Mouse (Mus musculus): ENCODE measurements around the gene Gm13030. TPM values are rescaled to one million over a fixed set of nuclear protein-coding genes. Genes with fewer than 3 reads are reported as not detected.

The Gm13030 gene
- polyA plus RNA-seq, 1 experiment from 2014 or later, result not detected

DNA sequence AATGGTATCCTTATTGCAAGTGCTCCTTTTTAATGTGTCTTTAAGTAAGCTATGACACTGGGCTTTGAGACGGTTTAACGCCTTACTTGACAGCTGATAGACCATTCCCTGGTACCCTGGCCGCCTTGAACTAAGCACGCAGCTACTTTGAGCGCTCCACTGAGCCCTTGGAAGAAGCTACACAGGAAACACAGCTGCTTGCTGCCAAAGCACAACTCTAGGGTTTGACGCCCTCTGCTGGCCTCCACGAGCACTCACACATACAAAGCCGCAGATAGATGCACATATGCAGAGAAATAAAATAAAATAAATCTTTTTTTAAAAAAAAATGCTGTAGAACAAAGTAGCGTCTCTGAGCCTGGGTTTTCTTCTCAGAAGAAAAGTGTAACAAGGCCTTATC, 14.5 kb downstream of the Gm13030 start:
- peak; percentile 82 for DNase-seq (ENCODE audit: low spot score)
- Histone ChIP-seq H3K27ac (ENCODE audit: low read depth, low read length) (no peak overlapping the region), H3K9ac (ENCODE audit: low read length) (peak overlapping the region; percentile 43; the same call in 1 of the 2 replicates), H3K36me3 (ENCODE audit: control insufficient read depth, insufficient read depth, low read length) (no peaks in the 10 kb centered on the region), H3K4me2 (ENCODE audit: low read depth, low read length, severe bottlenecking) (peak overlapping the region; percentile 54), H3K27me3 (ENCODE audit: control insufficient read depth, insufficient read depth, low read length) (no peaks in the 10 kb centered on the region), H3K4me3 (ENCODE audit: low read depth, low read length) (peak overlapping the region; percentile 31), H3K4me1 (replicated peaks; ENCODE audit: control insufficient read depth, insufficient read depth, low read length) (no peaks in the 10 kb centered on the region), H3K9me3 (ENCODE audit: control insufficient read depth, low read length) (no peaks in the 10 kb centered on the region)
- 13% methylated on average over 9 of the region's 9 CpGs for WGBS
- ATAC-seq (replicated peaks; ENCODE audit: low FRiP score), result no peak

DNA sequence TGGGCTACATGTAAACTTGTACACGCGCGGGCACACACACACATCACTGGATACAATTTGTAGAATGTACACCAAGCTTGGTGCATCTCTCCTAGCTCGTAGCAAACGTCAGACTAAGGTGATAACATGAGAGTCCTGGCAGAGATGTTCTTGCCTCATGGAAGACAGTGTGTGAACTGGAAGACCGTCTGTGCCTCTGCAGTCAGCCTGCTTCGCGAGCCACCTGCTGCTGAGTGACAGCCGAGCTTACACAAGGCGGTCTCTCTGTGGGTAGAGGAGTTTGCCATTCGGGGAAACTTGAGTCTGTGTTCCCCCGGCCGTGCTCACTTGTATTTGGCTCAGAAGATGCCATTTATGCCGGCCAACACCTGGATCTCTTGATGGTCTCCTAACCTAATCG, 15.3 kb downstream of the Gm13030 start:
- H3K27me3 ChIP-seq (ENCODE audit: control insufficient read depth, insufficient read depth, low read length), result no peaks in the 10 kb centered on the region
- no peak for ATAC-seq (replicated peaks; ENCODE audit: low FRiP score)
- 88% methylated on average over 15 of the region's 15 CpGs for WGBS
- no peak overlapping the region for H3K9ac ChIP-seq (ENCODE audit: low read length)
- H3K4me3 ChIP-seq (ENCODE audit: low read depth, low read length), result no peak overlapping the region
- no peak overlapping the region for H3K27ac ChIP-seq (ENCODE audit: low read depth, low read length)
- no peaks in the 10 kb centered on the region for H3K9me3 ChIP-seq (ENCODE audit: control insufficient read depth, low read length)
- H3K4me1 ChIP-seq (replicated peaks; ENCODE audit: control insufficient read depth, insufficient read depth, low read length), result no peaks in the 10 kb centered on the region
- DNase-seq (ENCODE audit: low spot score), result no peak
- H3K4me2 ChIP-seq (ENCODE audit: low read depth, low read length, severe bottlenecking), result no peak overlapping the region
- H3K36me3 ChIP-seq (ENCODE audit: control insufficient read depth, insufficient read depth, low read length), result no peaks in the 10 kb centered on the region

DNA sequence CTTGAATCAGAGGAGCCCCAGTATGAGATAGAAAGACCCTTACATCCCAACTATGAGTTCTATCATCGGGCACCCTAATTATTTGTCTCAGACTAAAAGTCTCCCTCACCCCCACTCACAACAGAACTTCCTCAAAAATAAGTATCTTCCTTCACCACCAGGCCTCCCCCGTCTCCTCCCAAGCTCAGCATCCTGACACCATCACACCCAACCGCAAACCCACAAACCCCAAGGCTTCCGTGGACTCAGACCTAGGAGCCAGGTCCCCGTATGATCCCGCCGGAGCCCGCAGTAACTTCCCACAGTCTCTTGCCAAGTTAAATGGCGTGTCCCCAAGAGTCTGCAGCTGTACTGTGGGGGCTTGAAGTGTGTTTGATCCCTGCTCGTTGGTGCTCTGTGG, 16.2 kb downstream of the Gm13030 start:
- DNase-seq (ENCODE audit: low spot score) (no peak), ATAC-seq (replicated peaks; ENCODE audit: low FRiP score) (no peak)
- WGBS, result 92% methylated on average over 10 of the region's 10 CpGs
- Histone ChIP-seq H3K4me3 (ENCODE audit: low read depth, low read length) (no peak overlapping the region), H3K36me3 (ENCODE audit: control insufficient read depth, insufficient read depth, low read length) (no peaks in the 10 kb centered on the region), H3K9me3 (ENCODE audit: control insufficient read depth, low read length) (no peaks in the 10 kb centered on the region), H3K4me1 (replicated peaks; ENCODE audit: control insufficient read depth, insufficient read depth, low read length) (no peaks in the 10 kb centered on the region), H3K27me3 (ENCODE audit: control insufficient read depth, insufficient read depth, low read length) (no peaks in the 10 kb centered on the region), H3K27ac (ENCODE audit: low read depth, low read length) (no peak overlapping the region), H3K4me2 (ENCODE audit: low read depth, low read length, severe bottlenecking) (no peak overlapping the region), H3K9ac (ENCODE audit: low read length) (no peak overlapping the region)

DNA sequence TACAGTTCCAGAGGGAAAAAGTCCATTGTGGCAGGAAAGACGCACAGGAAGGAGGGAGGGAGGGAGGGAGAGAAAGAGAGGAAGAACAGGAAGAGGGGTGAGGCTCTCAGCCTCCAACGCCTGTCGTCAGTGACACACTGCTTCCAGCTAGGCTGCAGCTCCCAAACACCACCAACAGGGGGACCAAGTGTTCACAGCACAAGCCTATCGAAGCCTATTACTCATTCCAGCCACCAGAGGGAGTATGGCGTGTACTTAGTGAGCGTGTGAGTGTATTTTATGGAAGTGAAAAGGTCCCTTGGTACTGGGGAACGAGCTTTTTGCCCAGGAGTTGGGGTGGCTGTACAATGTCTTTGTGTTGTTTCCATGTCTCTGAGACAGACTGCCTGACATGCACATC, 17.3 kb downstream of the Gm13030 start:
- peak; percentile 85 for DNase-seq (ENCODE audit: low spot score)
- Histone ChIP-seq H3K27ac (ENCODE audit: low read depth, low read length) (no peak overlapping the region), H3K27me3 (ENCODE audit: control insufficient read depth, insufficient read depth, low read length) (no peaks in the 10 kb centered on the region), H3K4me3 (ENCODE audit: low read depth, low read length) (no peak overlapping the region), H3K4me1 (replicated peaks; ENCODE audit: control insufficient read depth, insufficient read depth, low read length) (no peaks in the 10 kb centered on the region), H3K9ac (ENCODE audit: low read length) (no peak overlapping the region), H3K4me2 (ENCODE audit: low read depth, low read length, severe bottlenecking) (no peak overlapping the region), H3K9me3 (ENCODE audit: control insufficient read depth, low read length) (no peaks in the 10 kb centered on the region), H3K36me3 (ENCODE audit: control insufficient read depth, insufficient read depth, low read length) (no peaks in the 10 kb centered on the region)
- no peak for ATAC-seq (replicated peaks; ENCODE audit: low FRiP score)
- 29% methylated on average over 7 of the region's 7 CpGs for WGBS

DNA sequence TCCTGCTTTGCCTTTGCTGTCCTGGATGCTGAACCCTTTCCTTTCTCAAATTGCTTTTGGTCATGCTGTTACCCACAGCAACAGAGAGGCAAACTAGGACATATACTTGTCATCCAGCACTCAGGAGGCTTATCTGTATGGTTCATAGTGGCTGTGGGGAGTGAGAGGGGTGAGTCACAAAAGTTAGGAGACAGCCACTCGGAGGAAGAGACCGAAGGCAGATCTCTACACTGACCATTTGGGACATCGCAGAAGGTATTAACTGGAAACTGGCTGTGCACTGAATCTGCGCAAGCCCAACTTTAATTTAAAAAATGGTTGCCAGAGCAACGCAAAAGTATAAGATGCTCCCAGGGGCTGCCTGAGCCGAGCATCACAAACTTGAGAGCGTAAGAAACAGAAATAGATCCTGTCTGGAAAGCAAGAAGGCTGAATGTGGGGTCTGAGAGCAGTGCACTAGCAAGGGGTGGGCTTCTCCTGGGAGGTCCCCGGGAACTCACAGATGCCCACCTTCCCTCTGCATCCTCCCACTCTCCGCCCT, 18.6 kb downstream of the Gm13030 start:
- Histone ChIP-seq H3K9me3 (ENCODE audit: control insufficient read depth, low read length) (no peaks in the 10 kb centered on the region), H3K9ac (ENCODE audit: low read length) (no peak overlapping the region), H3K4me1 (replicated peaks; ENCODE audit: control insufficient read depth, insufficient read depth, low read length) (no peaks in the 10 kb centered on the region), H3K36me3 (ENCODE audit: control insufficient read depth, insufficient read depth, low read length) (no peaks in the 10 kb centered on the region), H3K4me3 (ENCODE audit: low read depth, low read length) (no peak overlapping the region), H3K27ac (ENCODE audit: low read depth, low read length) (no peak overlapping the region), H3K4me2 (ENCODE audit: low read depth, low read length, severe bottlenecking) (no peak overlapping the region), H3K27me3 (ENCODE audit: control insufficient read depth, insufficient read depth, low read length) (no peaks in the 10 kb centered on the region)
- 90% methylated on average over 9 of the region's 9 CpGs for WGBS
- ATAC-seq (replicated peaks; ENCODE audit: low FRiP score) (no peak), DNase-seq (ENCODE audit: low spot score) (no peak)

DNA sequence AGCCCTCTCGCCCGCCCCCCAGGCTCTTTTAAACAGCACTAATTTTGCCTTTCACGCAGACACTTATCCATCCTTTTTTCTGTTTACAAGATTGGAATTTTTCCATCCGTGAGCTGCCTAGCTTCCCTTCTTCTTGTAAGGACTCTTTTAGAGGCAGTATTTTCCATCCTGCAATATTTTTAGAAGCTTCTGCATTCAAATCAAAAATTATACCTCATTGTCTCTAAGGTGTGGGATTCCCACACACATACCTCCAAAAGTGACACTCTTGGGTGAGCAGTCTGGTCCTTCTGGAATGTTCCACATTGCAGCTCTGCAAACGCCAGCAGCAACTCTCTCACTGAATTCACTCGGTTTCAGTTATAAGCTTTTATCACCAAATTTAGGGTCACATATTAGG, 20.8 kb downstream of the Gm13030 start:
- Histone ChIP-seq H3K9ac (ENCODE audit: low read length) (no peak overlapping the region), H3K27ac (ENCODE audit: low read depth, low read length) (no peak overlapping the region), H3K27me3 (ENCODE audit: control insufficient read depth, insufficient read depth, low read length) (no peaks in the 10 kb centered on the region), H3K4me2 (ENCODE audit: low read depth, low read length, severe bottlenecking) (no peak overlapping the region), H3K4me3 (ENCODE audit: low read depth, low read length) (no peak overlapping the region), H3K4me1 (replicated peaks; ENCODE audit: control insufficient read depth, insufficient read depth, low read length) (no peaks in the 10 kb centered on the region), H3K36me3 (ENCODE audit: control insufficient read depth, insufficient read depth, low read length) (no peaks in the 10 kb centered on the region), H3K9me3 (ENCODE audit: control insufficient read depth, low read length) (no peaks in the 10 kb centered on the region)
- no peak for ATAC-seq (replicated peaks; ENCODE audit: low FRiP score)
- 70% methylated on average over 6 of the region's 6 CpGs for WGBS
- no peak for DNase-seq (ENCODE audit: low spot score)

DNA sequence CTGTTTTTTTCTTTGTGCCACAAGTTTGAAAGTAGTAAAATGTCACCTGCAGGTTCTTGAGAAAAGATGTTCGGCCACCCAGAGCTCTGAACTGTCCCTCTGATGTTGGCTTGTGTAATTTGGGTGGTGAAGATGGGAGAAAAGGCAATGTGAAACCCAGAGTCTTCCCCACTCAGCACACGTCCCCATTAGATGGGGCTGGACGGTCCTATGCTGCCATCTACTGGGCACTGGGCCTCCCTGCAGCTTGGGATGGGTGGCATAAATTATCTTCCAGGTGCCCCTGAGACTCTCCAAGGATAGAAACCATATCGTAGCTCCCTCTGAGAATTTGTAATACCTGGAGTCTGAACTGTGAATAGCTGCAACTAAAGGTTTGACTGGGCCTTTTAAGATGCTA, 22.3 kb downstream of the Gm13030 start:
- H3K9ac ChIP-seq (ENCODE audit: low read length), result no peak overlapping the region
- ATAC-seq (replicated peaks; ENCODE audit: low FRiP score) (no peak), DNase-seq (ENCODE audit: low spot score) (peak; percentile 84)
- 9% methylated on average over 4 of the region's 4 CpGs for WGBS
- H3K27ac ChIP-seq (ENCODE audit: low read depth, low read length), result no peak overlapping the region
- H3K36me3 ChIP-seq (ENCODE audit: control insufficient read depth, insufficient read depth, low read length), result no peaks in the 10 kb centered on the region
- no peak overlapping the region for H3K4me3 ChIP-seq (ENCODE audit: low read depth, low read length)
- H3K4me1 ChIP-seq (replicated peaks; ENCODE audit: control insufficient read depth, insufficient read depth, low read length), result no peaks in the 10 kb centered on the region
- no peaks in the 10 kb centered on the region for H3K27me3 ChIP-seq (ENCODE audit: control insufficient read depth, insufficient read depth, low read length)
- no peaks in the 10 kb centered on the region for H3K9me3 ChIP-seq (ENCODE audit: control insufficient read depth, low read length)
- H3K4me2 ChIP-seq (ENCODE audit: low read depth, low read length, severe bottlenecking), result no peak overlapping the region

DNA sequence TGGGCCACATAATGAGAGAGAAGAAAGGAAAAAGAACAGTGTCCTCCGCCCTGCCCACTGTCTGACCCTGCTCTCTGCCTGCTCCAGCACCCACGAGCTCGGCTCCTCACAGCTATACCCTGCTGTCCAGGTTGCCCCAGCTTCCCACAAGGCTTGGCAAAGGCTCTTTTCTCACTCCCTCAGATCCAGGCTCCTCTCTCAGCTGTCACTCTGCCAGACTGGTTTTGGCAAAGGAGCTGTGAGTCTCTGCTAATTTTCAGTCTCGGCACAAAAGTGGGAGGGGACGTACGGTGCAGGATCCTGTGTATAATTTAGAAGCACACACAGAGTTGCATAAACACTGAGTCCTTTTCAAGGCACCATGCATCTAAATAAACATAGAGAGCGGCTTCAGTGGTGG, 32.4 kb downstream of the Gm13030 start:
- no peak overlapping the region for H3K27ac ChIP-seq (ENCODE audit: low read depth, low read length)
- ATAC-seq (replicated peaks; ENCODE audit: low FRiP score) (no peak), DNase-seq (ENCODE audit: low spot score) (no peak)
- 93% methylated on average over 7 of the region's 7 CpGs for WGBS
- H3K4me3 ChIP-seq (ENCODE audit: low read depth, low read length), result no peak overlapping the region
- no peaks in the 10 kb centered on the region for H3K36me3 ChIP-seq (ENCODE audit: control insufficient read depth, insufficient read depth, low read length)
- no peaks in the 10 kb centered on the region; the same call in 1 of the 2 replicates for H3K9me3 ChIP-seq (ENCODE audit: control insufficient read depth, low read length)
- H3K27me3 ChIP-seq (ENCODE audit: control insufficient read depth, insufficient read depth, low read length), result no peaks in the 10 kb centered on the region
- H3K4me2 ChIP-seq (ENCODE audit: low read depth, low read length, severe bottlenecking), result no peak overlapping the region
- no peaks in the 10 kb centered on the region for H3K4me1 ChIP-seq (replicated peaks; ENCODE audit: control insufficient read depth, insufficient read depth, low read length)
- H3K9ac ChIP-seq (ENCODE audit: low read length), result no peak overlapping the region

DNA sequence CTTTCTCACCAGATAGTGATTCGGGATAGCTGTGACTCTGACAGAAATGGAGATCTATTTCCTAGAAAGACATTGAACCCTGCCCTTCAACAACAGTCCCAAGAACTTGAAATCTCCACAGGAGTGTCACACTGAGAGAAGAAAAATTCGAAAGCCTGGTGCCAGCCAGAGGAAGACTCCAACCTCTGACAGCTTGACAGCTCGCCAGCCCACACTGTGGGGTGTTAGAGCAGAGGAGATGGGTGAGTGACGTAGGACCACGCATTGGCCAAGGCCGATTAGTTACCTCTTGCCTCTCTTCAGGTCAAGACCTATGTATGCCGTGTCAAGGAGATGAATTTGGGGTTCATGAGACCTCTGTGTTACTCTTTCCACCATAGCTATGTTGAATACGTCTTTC, 33.0 kb downstream of the Gm13030 start:
- no peaks in the 10 kb centered on the region; the same call in 1 of the 2 replicates for H3K9me3 ChIP-seq (ENCODE audit: control insufficient read depth, low read length)
- DNase-seq (ENCODE audit: low spot score) (no peak), ATAC-seq (replicated peaks; ENCODE audit: low FRiP score) (no peak)
- no peak overlapping the region for H3K4me2 ChIP-seq (ENCODE audit: low read depth, low read length, severe bottlenecking)
- H3K27me3 ChIP-seq (ENCODE audit: control insufficient read depth, insufficient read depth, low read length), result no peaks in the 10 kb centered on the region
- no peaks in the 10 kb centered on the region for H3K4me1 ChIP-seq (replicated peaks; ENCODE audit: control insufficient read depth, insufficient read depth, low read length)
- 88% methylated on average over 8 of the region's 8 CpGs for WGBS
- H3K9ac ChIP-seq (ENCODE audit: low read length), result no peak overlapping the region
- H3K4me3 ChIP-seq (ENCODE audit: low read depth, low read length), result no peak overlapping the region
- no peaks in the 10 kb centered on the region for H3K36me3 ChIP-seq (ENCODE audit: control insufficient read depth, insufficient read depth, low read length)
- no peak overlapping the region for H3K27ac ChIP-seq (ENCODE audit: low read depth, low read length)

Measured in forebrain, embryonic 11.5 days (tissue).